Mouse (Mus musculus): ENCODE results near the gene Slc6a16. TPM values are rescaled to one million over a fixed set of nuclear protein-coding genes. Genes with fewer than 3 reads are reported as not detected.

The Slc6a16 gene
- polyA plus RNA-seq, 1 experiment from 2014 or later, result not detected

GRCm38 (mm10) chr7:45231192-45231591 is 9.7 kb upstream of the Slc6a16 start:
- ATAC-seq (ENCODE audit: insufficient read depth), result no peak

GRCm38 (mm10) chr7:45231941-45232340 is 8.9 kb upstream of the Slc6a16 start:
- no peak overlapping the region for H3K4me2 ChIP-seq
- H3K9me3 ChIP-seq (ENCODE audit: low read depth, low read length), result no peaks in the 10 kb centered on the region
- H3K36me3 ChIP-seq (ENCODE audit: insufficient read depth), result peaks cover 68% of the 10 kb centered on the region
- no peaks in the 10 kb centered on the region for H3K27me3 ChIP-seq (ENCODE audit: insufficient read depth, low read length)
- H3K27ac ChIP-seq (ENCODE audit: low read depth), result no peak overlapping the region
- H3K4me1 ChIP-seq (ENCODE audit: insufficient read depth), result peaks cover 3% of the 10 kb centered on the region; the same call in 1 of the 2 replicates
- ATAC-seq (ENCODE audit: insufficient read depth) (no peak), DNase-seq (no peak)
- TF ChIP-seq CTCF (IDR thresholded peaks at IDR 0.05; ENCODE audit: low read depth), result no peak
- no peak overlapping the region for H3K4me3 ChIP-seq (ENCODE audit: low read depth, low read length)
- 81% methylated on average over 11 of the region's 11 CpGs for WGBS
- H3K9ac ChIP-seq, result no peak overlapping the region

More at GRCm38 (mm10) chr7:45231192-45231591, 9.7 kb upstream of the Slc6a16 start:
- no peak for DNase-seq
- H3K4me3 ChIP-seq (ENCODE audit: low read depth, low read length), result no peak overlapping the region
- H3K4me2 ChIP-seq, result no peak overlapping the region
- no peaks in the 10 kb centered on the region for H3K9me3 ChIP-seq (ENCODE audit: low read depth, low read length)
- H3K27me3 ChIP-seq (ENCODE audit: insufficient read depth, low read length), result no peaks in the 10 kb centered on the region
- no peak for TF ChIP-seq CTCF (IDR thresholded peaks at IDR 0.05; ENCODE audit: low read depth)
- peaks cover 75% of the 10 kb centered on the region for H3K36me3 ChIP-seq (ENCODE audit: insufficient read depth)
- H3K27ac ChIP-seq (ENCODE audit: low read depth), result no peak overlapping the region
- 84% methylated on average over 12 of the region's 12 CpGs for WGBS
- H3K4me1 ChIP-seq (ENCODE audit: insufficient read depth), result peaks cover 3% of the 10 kb centered on the region; the same call in 1 of the 2 replicates
- no peak overlapping the region for H3K9ac ChIP-seq

- Histone ChIP-seq H3K27me3 (ENCODE audit: insufficient read depth, low read length) (no peaks in the 10 kb centered on the region), H3K4me2 (no peak overlapping the region), H3K27ac (ENCODE audit: low read depth) (no peak overlapping the region), H3K4me1 (ENCODE audit: insufficient read depth) (peaks cover 3% of the 10 kb centered on the region; the same call in 1 of the 2 replicates), H3K9me3 (ENCODE audit: low read depth, low read length) (no peaks in the 10 kb centered on the region), H3K36me3 (ENCODE audit: insufficient read depth) (peaks cover 60% of the 10 kb centered on the region), H3K4me3 (ENCODE audit: low read depth, low read length) (no peak overlapping the region), H3K9ac (no peak overlapping the region)
- WGBS, result 54% methylated on average over 13 of the region's 13 CpGs
- no peak for TF ChIP-seq CTCF (IDR thresholded peaks at IDR 0.05; ENCODE audit: low read depth)
- ATAC-seq (ENCODE audit: insufficient read depth), result no peak
- no peak for DNase-seq
Measured at GRCm38 (mm10) chr7:45232716-45233465, 8.0 kb upstream of the Slc6a16 start.

- no peak overlapping the region for H3K27ac ChIP-seq (ENCODE audit: low read depth)
Measured at GRCm38 (mm10) chr7:45233580-45234332, 7.1 kb upstream of the Slc6a16 start.

GRCm38 (mm10) chr7:45234333-45234841 is 6.5 kb upstream of the Slc6a16 start:
- H3K27me3 ChIP-seq (ENCODE audit: insufficient read depth, low read length), result no peaks in the 10 kb centered on the region
- TF ChIP-seq CTCF (IDR thresholded peaks at IDR 0.05; ENCODE audit: low read depth), result no peak; the same call in 1 of the 2 replicates
- 14% methylated on average over 29 of the region's 29 CpGs for WGBS
- H3K4me2 ChIP-seq, result peak overlapping the region; percentile 58
- H3K9ac ChIP-seq, result peak overlapping the region; percentile 29
- H3K4me1 ChIP-seq (ENCODE audit: insufficient read depth), result peaks cover 3% of the 10 kb centered on the region; the same call in 1 of the 2 replicates
- peak overlapping the region; percentile 22; the same call in 1 of the 2 replicates for H3K4me3 ChIP-seq (ENCODE audit: low read depth, low read length)
- peak overlapping the region; percentile 36; the same call in 1 of the 2 replicates for H3K27ac ChIP-seq (ENCODE audit: low read depth)
- H3K9me3 ChIP-seq (ENCODE audit: low read depth, low read length), result no peaks in the 10 kb centered on the region
- H3K36me3 ChIP-seq (ENCODE audit: insufficient read depth), result peaks cover 45% of the 10 kb centered on the region
- ATAC-seq (ENCODE audit: insufficient read depth) (peak; percentile 9), DNase-seq (peak; percentile 60)

More at GRCm38 (mm10) chr7:45233580-45234332, 7.1 kb upstream of the Slc6a16 start:
- Histone ChIP-seq H3K4me3 (ENCODE audit: low read depth, low read length) (no peak overlapping the region), H3K36me3 (ENCODE audit: insufficient read depth) (peaks cover 51% of the 10 kb centered on the region), H3K4me1 (ENCODE audit: insufficient read depth) (peaks cover 3% of the 10 kb centered on the region; the same call in 1 of the 2 replicates), H3K9me3 (ENCODE audit: low read depth, low read length) (no peaks in the 10 kb centered on the region), H3K9ac (peak overlapping the region; percentile 29), H3K4me2 (peak overlapping the region; percentile 58), H3K27me3 (ENCODE audit: insufficient read depth, low read length) (no peaks in the 10 kb centered on the region)
- 0 out of 2 replicates have a peak, but pooled peaks have one; percentile 0 for ATAC-seq (ENCODE audit: insufficient read depth)
- no peak for TF ChIP-seq CTCF (IDR thresholded peaks at IDR 0.05; ENCODE audit: low read depth)
- DNase-seq, result peak; percentile 30
- WGBS, result 33% methylated on average over 20 of the region's 20 CpGs

GRCm38 (mm10) chr7:45234922-45235571 is 5.8 kb upstream of the Slc6a16 start:
- Histone ChIP-seq H3K4me1 (ENCODE audit: insufficient read depth) (peaks cover 3% of the 10 kb centered on the region; the same call in 1 of the 2 replicates), H3K4me3 (ENCODE audit: low read depth, low read length) (peak overlapping the region; percentile 22; the same call in 1 of the 2 replicates), H3K4me2 (peak overlapping the region; percentile 58), H3K36me3 (ENCODE audit: insufficient read depth) (peaks cover 38% of the 10 kb centered on the region), H3K9me3 (ENCODE audit: low read depth, low read length) (no peaks in the 10 kb centered on the region), H3K9ac (peak overlapping the region; percentile 32), H3K27ac (ENCODE audit: low read depth) (peak overlapping the region; percentile 36; the same call in 1 of the 2 replicates), H3K27me3 (ENCODE audit: insufficient read depth, low read length) (no peaks in the 10 kb centered on the region)
- TF ChIP-seq CTCF (IDR thresholded peaks at IDR 0.05; ENCODE audit: low read depth), result peak; percentile 3; the same call in 1 of the 2 replicates
- peak; percentile 87 for ATAC-seq (ENCODE audit: insufficient read depth)
- WGBS, result 6% methylated on average over 21 of the region's 21 CpGs
- peak; percentile 85 for DNase-seq
